Mouse (Mus musculus) forebrain, embryonic 12.5 days (tissue): ENCODE results near the gene Ticam1. TPM values are rescaled to one million over a fixed set of nuclear protein-coding genes. Genes with fewer than 3 reads are reported as not detected.
A peak's percentile ranks its signal among the peaks of the same experiment; 100 is the strongest.

Experiments
- ATAC-seq: fragments of 200-750 bp; cut with Nextera tagmentation; 2 replicates; pipeline ENCODE4 v1.8.0; 2017; ENCODE audit warnings: moderate TSS enrichment; ENCODE audit not compliant: low FRiP score
- H3K27ac ChIP-seq: fragments of 300-500 bp; sonication (generic); 2 replicates; pipeline ENCODE4 v1.5.1; 2016; ENCODE audit warnings: mild to moderate bottlenecking
- H3K27me3 ChIP-seq: fragments of 300-500 bp; sonication (generic); 2 replicates; pipeline ENCODE4 v1.6.1; 2016; ENCODE audit warnings: mild to moderate bottlenecking
- H3K36me3 ChIP-seq: fragments of 300-500 bp; sonication (generic); replicated peaks from 2 replicates; pipeline ENCODE4 v1.6.1; 2016; ENCODE audit warnings: mild to moderate bottlenecking
- H3K4me1 ChIP-seq: fragments of 300-500 bp; sonication (generic); 2 replicates; pipeline ENCODE4 v1.6.1; 2016
- H3K4me2 ChIP-seq: fragments of 300-500 bp; sonication (generic); 2 replicates; pipeline ENCODE4 v1.6.1; 2016; ENCODE audit warnings: mild to moderate bottlenecking, moderate library complexity
- H3K4me3 ChIP-seq: fragments of 300-500 bp; sonication (generic); replicated peaks from 2 replicates; pipeline ENCODE4 v1.5.1; 2016; ENCODE audit warnings: mild to moderate bottlenecking
- H3K9ac ChIP-seq: fragments of 300-500 bp; sonication (generic); 2 replicates; pipeline ENCODE4 v1.6.1; 2016; ENCODE audit warnings: mild to moderate bottlenecking
- H3K9me3 ChIP-seq: fragments of 300-500 bp; sonication (generic); 2 replicates; pipeline ENCODE4 v1.6.1; 2016
- WGBS: fragments of 180-500 bp; shearing (Covaris S2); methylation state at CpG from one replicate; pipeline ENCODE4 v1.1.7; 2016; 5-methylcytosine and 5-hydroxymethylcytosine counted together
- polyA plus RNA-seq: library from polyadenylated mRNA; unstranded; fragments of >200 nt; fragmentation: Nextera tagmentation; extraction: Ambion mirVana; gene quantifications from 2 replicates; pipeline ENCODE4 v1.2.1, GENCODE M21; 2016

The Ticam1 gene
- polyA plus RNA-seq, 1 experiment from 2014 or later, result 1.7 TPM

DNA sequence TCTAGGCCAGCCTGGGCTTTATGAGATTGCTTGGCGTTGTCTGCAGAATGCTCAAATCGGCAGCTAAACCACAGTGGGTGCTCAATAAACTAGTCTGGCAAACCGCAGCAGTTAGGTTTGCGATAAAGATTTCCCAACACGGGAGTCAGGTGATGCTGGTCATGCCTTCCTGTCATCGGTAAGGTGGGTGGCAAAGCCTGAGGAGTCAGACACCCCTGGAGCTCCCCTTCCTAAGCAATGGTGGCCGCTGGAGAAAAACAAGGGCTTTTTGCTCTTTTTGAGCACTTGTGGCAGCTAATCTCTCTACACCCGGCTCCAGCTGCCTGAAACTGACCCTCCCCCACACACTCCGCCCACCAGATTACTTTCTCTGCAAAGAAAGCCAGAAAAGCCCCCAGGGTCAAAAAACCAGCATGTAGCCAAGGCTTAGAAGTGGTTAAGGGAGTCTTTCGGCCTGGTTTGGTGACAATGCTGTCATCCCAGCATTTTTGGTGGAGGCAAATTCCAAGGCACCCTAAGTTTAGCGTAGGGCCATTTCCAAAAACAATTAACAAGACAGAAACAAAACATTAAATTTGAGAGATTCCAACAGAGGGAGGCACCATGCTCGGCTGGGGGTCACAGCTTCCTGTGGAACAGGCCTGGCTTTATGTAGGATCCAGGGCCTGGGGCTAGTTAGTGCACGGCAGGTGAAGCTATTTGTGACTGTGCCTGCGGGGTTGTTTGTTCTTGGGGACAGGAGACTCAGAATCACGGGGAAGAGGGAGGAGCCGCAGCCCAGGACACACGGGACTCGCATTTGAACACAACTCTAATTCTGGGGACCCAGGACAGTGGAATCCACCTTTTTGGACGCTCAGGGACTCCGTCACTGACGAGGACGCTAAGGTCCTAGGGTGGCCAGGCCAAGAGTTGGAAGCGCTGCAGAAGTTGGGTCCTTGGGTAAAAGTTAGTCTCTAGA, 13.1 kb upstream of the Ticam1 start:
- H3K9me3 ChIP-seq, result no peaks in the 10 kb centered on the region
- peak overlapping the region; percentile 57 for H3K9ac ChIP-seq
- peaks cover 39% of the 10 kb centered on the region for H3K4me1 ChIP-seq
- H3K27me3 ChIP-seq, result no peaks in the 10 kb centered on the region
- 3% methylated on average over 23 of the region's 23 CpGs for WGBS
- H3K4me3 ChIP-seq, result peak overlapping the region; percentile 40
- peak overlapping the region; percentile 60 for H3K4me2 ChIP-seq
- H3K27ac ChIP-seq, result peak overlapping the region; percentile 85
- peak; percentile 6; the same call in 1 of the 2 replicates for ATAC-seq
- peaks cover 11% of the 10 kb centered on the region for H3K36me3 ChIP-seq

- Histone ChIP-seq H3K9me3 (no peaks in the 10 kb centered on the region), H3K27ac (peak overlapping the region; percentile 85), H3K4me3 (peak overlapping the region; percentile 40), H3K4me2 (peak overlapping the region; percentile 60), H3K9ac (peak overlapping the region; percentile 57; the same call in 1 of the 2 replicates), H3K4me1 (peaks cover 39% of the 10 kb centered on the region), H3K36me3 (peaks cover 11% of the 10 kb centered on the region), H3K27me3 (no peaks in the 10 kb centered on the region)
- 42% methylated on average over 3 of the region's 3 CpGs for WGBS
- no peak for ATAC-seq
These were observed 12.3 kb upstream of the Ticam1 start for GRCm38 (mm10) chr17:56288866-56289265.

GRCm38 (mm10) chr17:56287830-56288229, 11.2 kb upstream of the Ticam1 start:
- WGBS, result 77% methylated on average over 3 of the region's 3 CpGs
- Histone ChIP-seq H3K4me1 (peaks cover 39% of the 10 kb centered on the region), H3K4me2 (no peak overlapping the region)

DNA sequence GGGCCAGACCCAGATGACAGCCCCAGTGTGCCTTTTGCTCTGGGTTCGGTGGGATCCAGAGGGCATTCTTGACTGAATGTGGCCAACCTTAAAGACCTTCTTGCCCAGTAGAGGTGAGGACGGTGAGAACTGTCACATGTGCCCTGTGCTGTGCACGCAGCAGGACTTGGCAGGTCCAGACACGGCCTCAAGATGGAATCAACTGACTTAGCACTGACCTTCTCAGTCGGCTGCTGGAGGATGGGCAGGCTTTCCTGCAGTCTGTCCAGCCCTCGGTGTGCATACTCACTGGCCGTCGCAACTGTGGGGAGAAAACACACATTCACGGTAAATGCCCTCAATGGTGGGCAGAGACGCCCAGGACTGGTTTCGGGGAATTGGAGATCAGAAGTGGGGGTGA, 9.4 kb upstream of the Ticam1 start:
- Histone ChIP-seq H3K9me3 (no peaks in the 10 kb centered on the region), H3K27ac (no peak overlapping the region), H3K4me1 (peaks cover 31% of the 10 kb centered on the region), H3K27me3 (no peaks in the 10 kb centered on the region), H3K4me3 (no peak overlapping the region), H3K4me2 (no peak overlapping the region), H3K9ac (no peak overlapping the region), H3K36me3 (peaks cover 15% of the 10 kb centered on the region)
- no peak for ATAC-seq
- 91% methylated on average over 11 of the region's 11 CpGs for WGBS

More at GRCm38 (mm10) chr17:56287830-56288229, 11.2 kb upstream of the Ticam1 start:
- no peak for ATAC-seq
- Histone ChIP-seq H3K27ac (no peak overlapping the region), H3K36me3 (peaks cover 11% of the 10 kb centered on the region), H3K9ac (peak overlapping the region; percentile 36), H3K27me3 (no peaks in the 10 kb centered on the region), H3K9me3 (no peaks in the 10 kb centered on the region), H3K4me3 (no peak overlapping the region)

- 93% methylated on average over 8 of the region's 8 CpGs for WGBS
- H3K36me3 ChIP-seq, result peaks cover 21% of the 10 kb centered on the region
- H3K4me2 ChIP-seq, result no peak overlapping the region
- no peaks in the 10 kb centered on the region for H3K27me3 ChIP-seq
- no peaks in the 10 kb centered on the region for H3K9me3 ChIP-seq
- H3K4me3 ChIP-seq, result no peak overlapping the region
- no peak for ATAC-seq
- no peak overlapping the region for H3K9ac ChIP-seq
- no peak overlapping the region for H3K27ac ChIP-seq
- H3K4me1 ChIP-seq, result peaks cover 8% of the 10 kb centered on the region
These were observed 6.7 kb upstream of the Ticam1 start for GRCm38 (mm10) chr17:56283316-56283715.

- peaks cover 21% of the 10 kb centered on the region for H3K36me3 ChIP-seq
- peaks cover 3% of the 10 kb centered on the region for H3K4me1 ChIP-seq
- WGBS, result 88% methylated on average over 4 of the region's 4 CpGs
- no peak overlapping the region for H3K4me2 ChIP-seq
- no peaks in the 10 kb centered on the region for H3K27me3 ChIP-seq
- H3K27ac ChIP-seq, result no peak overlapping the region
- H3K9me3 ChIP-seq, result no peaks in the 10 kb centered on the region
- ATAC-seq, result no peak
- H3K9ac ChIP-seq, result no peak overlapping the region
- no peak overlapping the region for H3K4me3 ChIP-seq
These were observed 6.2 kb upstream of the Ticam1 start for GRCm38 (mm10) chr17:56282802-56283201.

GRCm38 (mm10) chr17:56281193-56281592, 4.6 kb upstream of the Ticam1 start:
- no peak overlapping the region for H3K4me2 ChIP-seq

GRCm38 (mm10) chr17:56279481-56280155, 3.0 kb upstream of the Ticam1 start:
- H3K27me3 ChIP-seq, result no peaks in the 10 kb centered on the region
- H3K9me3 ChIP-seq, result no peaks in the 10 kb centered on the region
- H3K4me2 ChIP-seq, result no peak overlapping the region
- no peak overlapping the region for H3K27ac ChIP-seq
- ATAC-seq, result no peak
- H3K36me3 ChIP-seq, result peaks cover 9% of the 10 kb centered on the region; the same call in 1 of the 2 replicates
- H3K9ac ChIP-seq, result no peak overlapping the region
- H3K4me3 ChIP-seq, result no peak overlapping the region
- 93% methylated on average over 12 of the region's 12 CpGs for WGBS
- peaks cover 18% of the 10 kb centered on the region for H3K4me1 ChIP-seq

More at GRCm38 (mm10) chr17:56281193-56281592, 4.6 kb upstream of the Ticam1 start:
- Histone ChIP-seq H3K27ac (no peak overlapping the region), H3K9me3 (no peaks in the 10 kb centered on the region), H3K4me3 (no peak overlapping the region), H3K4me1 (peaks cover 15% of the 10 kb centered on the region), H3K9ac (no peak overlapping the region), H3K27me3 (no peaks in the 10 kb centered on the region), H3K36me3 (peaks cover 18% of the 10 kb centered on the region)
- 92% methylated on average over 12 of the region's 12 CpGs for WGBS
- no peak for ATAC-seq

- no peaks in the 10 kb centered on the region for H3K9me3 ChIP-seq
- H3K4me3 ChIP-seq, result no peak overlapping the region
- peaks cover 9% of the 10 kb centered on the region; the same call in 1 of the 2 replicates for H3K36me3 ChIP-seq
- 92% methylated on average over 5 of the region's 5 CpGs for WGBS
- no peak overlapping the region for H3K9ac ChIP-seq
- H3K4me2 ChIP-seq, result no peak overlapping the region
- H3K27me3 ChIP-seq, result no peaks in the 10 kb centered on the region
- ATAC-seq, result no peak
- H3K27ac ChIP-seq, result no peak overlapping the region
- H3K4me1 ChIP-seq, result peaks cover 18% of the 10 kb centered on the region
These were observed 1.8 kb upstream of the Ticam1 start for GRCm38 (mm10) chr17:56278340-56278739.

DNA sequence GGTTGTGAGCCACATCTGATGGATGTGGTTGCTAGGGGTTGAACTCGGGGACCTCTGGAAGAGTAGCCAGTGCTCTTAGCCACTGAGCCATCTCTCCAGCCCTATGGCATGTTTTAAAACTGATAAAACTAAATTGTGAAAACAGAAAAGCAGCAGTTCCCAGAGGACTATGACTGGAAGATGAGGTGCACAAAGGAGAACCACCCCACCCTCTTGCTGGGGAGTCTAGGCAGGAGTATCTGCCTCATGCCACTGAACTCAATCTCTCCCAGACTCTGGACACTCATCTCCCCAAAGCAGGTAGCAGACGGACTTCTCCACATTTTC, 944 bp upstream of the Ticam1 start:
- ATAC-seq, result no peak
- Histone ChIP-seq H3K27ac (no peak overlapping the region; the same call in 1 of the 2 replicates), H3K9ac (no peak overlapping the region), H3K4me1 (peaks cover 18% of the 10 kb centered on the region), H3K4me2 (peak overlapping the region; percentile 72), H3K9me3 (no peaks in the 10 kb centered on the region), H3K27me3 (no peaks in the 10 kb centered on the region), H3K36me3 (peaks cover 9% of the 10 kb centered on the region; the same call in 1 of the 2 replicates), H3K4me3 (no peak overlapping the region)
- WGBS, result 45% methylated on average over 2 of the region's 2 CpGs

DNA sequence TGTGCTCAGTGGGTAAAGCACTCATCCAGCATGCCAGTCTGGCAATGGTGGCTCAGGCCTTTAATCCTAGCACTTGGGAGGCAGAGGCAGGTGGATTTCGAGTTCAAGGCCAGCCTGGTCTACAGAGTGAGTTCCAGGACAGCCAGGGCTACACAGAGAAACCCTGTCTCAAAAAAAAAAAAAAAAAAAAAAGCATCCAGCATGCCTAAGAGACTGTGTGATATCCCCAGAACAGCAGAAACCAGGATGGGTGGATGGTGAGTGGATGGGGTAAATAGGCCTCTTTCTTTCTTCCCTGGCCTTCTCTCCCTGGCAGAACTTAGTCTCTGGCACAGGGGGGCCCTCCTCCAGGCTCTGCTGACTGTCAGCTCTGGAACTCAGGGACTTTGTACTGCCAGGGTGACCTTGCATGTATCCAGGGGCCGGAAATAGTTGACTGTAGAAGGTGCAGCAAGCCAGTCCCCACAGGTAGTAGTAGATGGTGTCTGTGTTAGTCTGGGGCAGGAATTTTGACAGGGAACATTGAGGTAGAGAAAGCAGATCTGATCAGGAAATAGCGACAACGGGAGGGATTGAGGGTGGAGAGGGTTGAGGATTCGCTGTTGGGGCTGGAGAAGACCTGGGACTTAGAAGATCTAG, 625 bp downstream of the Ticam1 start:
- Histone ChIP-seq H3K27me3 (no peaks in the 10 kb centered on the region), H3K4me2 (peak overlapping the region; percentile 72), H3K27ac (0 out of 2 replicates have a peak overlapping the region, but pooled peaks have one; percentile 78), H3K9me3 (no peaks in the 10 kb centered on the region), H3K4me3 (peak overlapping the region; percentile 46), H3K36me3 (peaks cover 5% of the 10 kb centered on the region; the same call in 1 of the 2 replicates), H3K4me1 (peaks cover 18% of the 10 kb centered on the region), H3K9ac (peak overlapping the region; percentile 65)
- 34% methylated on average over 5 of the region's 5 CpGs for WGBS
- ATAC-seq, result no peak; the same call in 1 of the 2 replicates

- H3K9ac ChIP-seq, result no peak overlapping the region
- H3K27me3 ChIP-seq, result no peaks in the 10 kb centered on the region
- H3K9me3 ChIP-seq, result no peaks in the 10 kb centered on the region
- H3K4me1 ChIP-seq, result peaks cover 24% of the 10 kb centered on the region
- H3K36me3 ChIP-seq, result no peaks in the 10 kb centered on the region
- no peak overlapping the region for H3K27ac ChIP-seq
- H3K4me3 ChIP-seq, result no peak overlapping the region
- no peak overlapping the region for H3K4me2 ChIP-seq
- no peak for ATAC-seq
- 90% methylated on average over 5 of the region's 5 CpGs for WGBS
These were observed 2.6 kb downstream of the Ticam1 start for GRCm38 (mm10) chr17:56273986-56274385.
